Mouse (Mus musculus): ENCODE data around the gene Wsb2. TPM values are rescaled to one million over a fixed set of nuclear protein-coding genes. Genes with fewer than 3 reads are reported as not detected.
"Not testable (repeated sequence)": the region's sequence is repeated elsewhere in the genome, so short reads cannot be mapped to it uniquely, and the experiment has no call there.

Gene Wsb2
- total RNA-seq, 2 experiments from 2014 or later: 262 to 264 TPM

- no peak for TF ChIP-seq CTCF (conservative IDR thresholded peaks at IDR 0.05)
- no peak for DNase-seq (ENCODE audit: low spot score in 2 of 2)
- H3K4me3 ChIP-seq: no peak overlapping the region
- no peak overlapping the region for H3K27ac ChIP-seq
These were observed 23.1 kb downstream of the Wsb2 start for GRCm38 (mm10) chr5:117380199-117380598.

- no peak for DNase-seq (ENCODE audit: low spot score in 2 of 2)
- TF ChIP-seq CTCF (conservative IDR thresholded peaks at IDR 0.05): 0 out of 2 replicates have a peak, but pooled peaks have one; percentile 20
- Histone ChIP-seq H3K4me3 (no peak overlapping the region), H3K27ac (no peak overlapping the region)
These were observed 24.7 kb downstream of the Wsb2 start for GRCm38 (mm10) chr5:117381785-117382184.

- no peak for TF ChIP-seq CTCF (conservative IDR thresholded peaks at IDR 0.05)
- Histone ChIP-seq H3K27ac (no peak overlapping the region; the same call in 1 of the 2 replicates), H3K4me3 (no peak overlapping the region)
- DNase-seq (ENCODE audit: low spot score in 2 of 2): no peak
These were observed 26.1 kb downstream of the Wsb2 start for GRCm38 (mm10) chr5:117383198-117383597.

- DNase-seq (ENCODE audit: low spot score in 2 of 2): peak in 1 of 2 experiments; percentile 21
- TF ChIP-seq CTCF (conservative IDR thresholded peaks at IDR 0.05): peak; percentile 59
- Histone ChIP-seq H3K27ac (peak overlapping the region; percentile 89), H3K4me3 (peak overlapping the region; percentile 94)
These were observed 31.2 kb downstream of the Wsb2 start for GRCm38 (mm10) chr5:117388296-117388751.

GRCm38 (mm10) chr5:117388877-117389276, 31.8 kb downstream of the Wsb2 start, which contains the start of gene Rfc5:
Gene Rfc5, minus strand, starts transcription at chr5:117389047.
- Histone ChIP-seq H3K27ac (peak within 1 kb of the TSS; percentile 89), H3K4me3 (peak within 1 kb of the TSS; percentile 94)
- peak; percentile 94 for DNase-seq (ENCODE audit: low spot score in 2 of 2)
- TF ChIP-seq CTCF (conservative IDR thresholded peaks at IDR 0.05): no peak

DNA sequence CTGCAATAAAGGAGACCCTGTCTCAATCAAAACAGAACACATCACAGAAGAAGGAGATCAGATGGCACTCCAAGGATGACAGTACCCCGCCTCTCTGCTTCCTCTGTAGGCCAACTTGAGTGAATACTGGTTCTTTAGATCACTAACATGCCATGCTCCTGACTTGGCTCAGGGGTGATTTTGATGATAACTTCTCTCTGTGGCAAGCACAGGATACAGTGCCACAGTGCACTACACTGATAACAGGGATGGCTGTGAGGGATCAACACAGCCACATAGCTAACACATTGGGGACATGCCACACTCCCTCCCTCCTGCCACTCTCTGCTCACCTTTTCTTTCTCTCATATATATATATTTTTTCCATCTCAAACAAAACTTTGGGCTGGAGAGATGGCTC, 33.8 kb downstream of the Wsb2 start:
- Histone ChIP-seq H3K27ac (no peak overlapping the region), H3K4me3 (no peak overlapping the region)
- TF ChIP-seq CTCF (conservative IDR thresholded peaks at IDR 0.05): no peak
- DNase-seq (ENCODE audit: low spot score in 2 of 2): no peak

DNA sequence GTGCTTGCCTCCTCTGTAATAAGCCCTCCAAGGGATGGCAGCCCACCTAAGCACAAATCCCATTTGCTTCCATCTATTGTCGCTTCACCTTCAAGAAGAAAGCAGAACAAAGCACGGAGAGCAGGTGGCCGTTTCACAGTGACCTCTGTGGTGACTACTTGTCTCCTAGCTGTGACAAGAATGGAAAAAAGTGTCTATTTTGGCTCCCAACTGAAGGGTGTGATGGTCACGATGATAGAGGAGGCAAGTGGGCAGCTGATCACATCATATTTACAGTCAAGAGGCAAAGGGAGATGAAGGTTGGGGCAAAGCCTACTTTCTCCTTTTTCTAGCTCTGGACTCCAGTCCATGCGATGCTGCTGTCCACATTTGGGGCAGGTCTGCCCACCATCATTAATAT, 38.7 kb downstream of the Wsb2 start:
- H3K4me3 ChIP-seq: no peak overlapping the region
- no peak for DNase-seq (ENCODE audit: low spot score in 2 of 2)
- H3K27ac ChIP-seq: no peak overlapping the region
- no peak for TF ChIP-seq CTCF (conservative IDR thresholded peaks at IDR 0.05)

DNA sequence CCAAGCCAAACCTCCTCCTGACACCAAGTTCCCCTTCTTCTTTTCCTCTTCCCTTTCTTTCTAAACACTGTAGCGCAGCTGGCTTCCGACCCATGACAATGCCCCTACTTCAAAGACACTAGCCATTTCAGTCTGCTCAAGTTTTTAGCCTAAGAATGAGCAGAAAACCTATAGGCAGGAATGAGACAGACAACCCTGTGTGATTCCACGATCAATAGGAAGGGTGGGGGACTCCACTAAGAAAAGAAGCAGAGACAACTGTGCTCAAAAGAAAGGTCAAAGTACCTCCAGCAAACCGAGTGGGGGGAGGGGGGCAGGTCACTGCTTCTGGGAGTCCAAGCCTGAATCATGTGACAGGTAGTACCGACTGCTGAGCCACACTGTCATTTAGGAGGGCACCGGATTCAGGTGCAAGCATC, 39.5 kb downstream of the Wsb2 start:
- Histone ChIP-seq H3K27ac (no peak overlapping the region), H3K4me3 (no peak overlapping the region)
- no peak for DNase-seq (ENCODE audit: low spot score in 2 of 2)
- TF ChIP-seq CTCF (conservative IDR thresholded peaks at IDR 0.05): no peak

DNA sequence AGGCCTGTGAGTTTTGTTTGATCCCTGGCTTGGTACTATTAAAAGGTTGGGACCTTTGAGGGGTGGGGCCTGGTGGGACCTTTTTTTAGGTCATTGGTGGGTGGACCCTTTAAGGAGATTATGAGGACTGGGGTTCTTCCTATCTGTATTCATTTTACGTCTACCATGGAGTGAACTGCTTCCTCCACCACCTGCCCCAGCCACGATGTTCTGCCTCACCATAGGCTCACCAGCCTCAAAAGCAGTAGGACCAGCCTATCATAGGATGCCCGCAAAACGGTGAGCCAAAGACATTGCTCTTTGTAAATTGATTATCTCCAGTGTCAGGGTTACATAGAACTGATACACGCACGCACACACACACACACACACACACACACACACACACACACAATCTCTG, 40.3 kb downstream of the Wsb2 start:
- Histone ChIP-seq H3K27ac (no peak overlapping the region), H3K4me3 (no peak overlapping the region)
- TF ChIP-seq CTCF (conservative IDR thresholded peaks at IDR 0.05): no peak
- DNase-seq (ENCODE audit: low spot score in 2 of 2): no peak

- Histone ChIP-seq H3K4me3 (no peak overlapping the region), H3K27ac (no peak overlapping the region)
- no peak for TF ChIP-seq CTCF (conservative IDR thresholded peaks at IDR 0.05)
- DNase-seq (ENCODE audit: low spot score in 2 of 2): no peak
These were observed 41.0 kb downstream of the Wsb2 start for GRCm38 (mm10) chr5:117398007-117398550.

DNA sequence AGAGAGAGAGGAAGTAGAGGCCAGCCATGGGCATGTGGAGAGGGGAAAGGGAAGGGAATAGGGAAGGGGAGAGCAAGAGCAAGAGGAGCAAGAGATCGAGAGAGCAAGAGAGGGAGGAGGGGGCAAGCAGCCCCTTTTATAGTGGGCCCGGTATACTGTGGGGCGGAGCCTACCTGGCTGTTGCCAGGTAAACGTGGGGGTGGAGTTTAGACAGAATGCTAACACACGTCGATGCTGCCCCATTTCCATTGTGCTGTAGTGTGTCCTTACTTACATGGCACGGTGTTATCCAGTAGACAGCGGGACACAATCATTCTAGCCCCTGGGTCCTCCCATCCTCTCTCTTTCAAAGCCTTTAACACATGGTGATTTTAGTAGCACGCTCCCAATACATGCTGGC, 42.2 kb downstream of the Wsb2 start:
- Histone ChIP-seq H3K27ac (no peak overlapping the region), H3K4me3 (no peak overlapping the region)
- DNase-seq (ENCODE audit: low spot score in 2 of 2): no peak
- TF ChIP-seq CTCF (conservative IDR thresholded peaks at IDR 0.05): no peak

GRCm38 (mm10) chr5:117403609-117404008, 46.5 kb downstream of the Wsb2 start:
- H3K4me3 ChIP-seq: no peak overlapping the region

GRCm38 (mm10) chr5:117404671-117405070, 47.6 kb downstream of the Wsb2 start:
- H3K4me3 ChIP-seq; DNase-seq (ENCODE audit: low spot score in 2 of 2); H3K27ac ChIP-seq: not testable (repeated sequence)

More at GRCm38 (mm10) chr5:117403609-117404008, 46.5 kb downstream of the Wsb2 start:
- no peak overlapping the region for H3K27ac ChIP-seq
- TF ChIP-seq CTCF (conservative IDR thresholded peaks at IDR 0.05): no peak
- DNase-seq (ENCODE audit: low spot score in 2 of 2): no peak

GRCm38 (mm10) chr5:117408216-117408615, 51.1 kb downstream of the Wsb2 start:
- peak; percentile 72 for TF ChIP-seq CTCF (conservative IDR thresholded peaks at IDR 0.05)
- Histone ChIP-seq H3K27ac (no peak overlapping the region), H3K4me3 (no peak overlapping the region)
- DNase-seq (ENCODE audit: low spot score in 2 of 2): peak in 1 of 2 experiments; percentile 34
